Mouse (Mus musculus) naive thymus-derived CD4-positive, alpha-beta T cell, adult 2 months (primary cell): ENCODE data around the gene Ccdc63.

Experiments used
- DNase-seq: peaks from one replicate; pipeline ENCODE4 v3.0.0-alpha.2; 2011; ENCODE audit warnings: low read depth

The Ccdc63 gene

DNA sequence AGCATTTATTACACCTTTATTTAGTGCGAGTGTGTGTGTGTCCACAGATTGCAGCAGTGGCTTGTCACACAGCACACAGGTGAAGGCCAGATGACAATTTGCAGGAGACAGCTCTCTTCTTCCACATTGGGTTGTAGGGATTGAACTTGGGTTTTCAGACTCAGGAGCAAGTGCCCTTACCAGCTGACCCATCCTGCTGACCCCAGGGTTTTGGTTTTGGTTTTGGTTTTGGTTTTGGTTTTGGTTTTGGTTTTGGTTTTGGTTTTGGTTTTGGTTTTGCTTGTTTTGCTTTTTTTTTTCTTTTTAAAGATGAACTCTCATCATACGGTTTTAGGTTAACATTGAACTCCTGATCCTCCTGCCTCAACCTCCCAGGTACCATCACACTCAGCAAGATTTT, 57.3 kb downstream of the Ccdc63 start:
- no peak for DNase-seq

DNA sequence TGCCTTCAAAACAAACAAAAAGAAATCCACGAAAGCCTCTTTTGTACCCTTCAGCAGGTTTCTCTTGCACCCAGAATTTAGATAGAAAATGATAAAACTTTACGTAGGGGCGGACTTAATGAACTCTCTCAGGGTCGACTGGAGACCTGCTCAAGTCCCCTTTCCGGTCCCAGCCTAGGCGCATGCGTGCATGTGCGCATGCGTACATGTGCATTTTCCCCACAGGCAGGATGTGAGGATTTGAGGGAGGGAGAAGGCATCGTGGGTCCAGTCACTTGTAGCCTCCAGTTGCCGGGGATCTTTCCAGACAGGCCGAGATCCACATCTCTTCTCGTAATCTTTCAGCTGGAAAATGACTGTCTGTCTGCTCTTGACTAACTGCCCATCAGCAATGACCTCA, 59.2 kb downstream of the Ccdc63 start:
- no peak for DNase-seq

DNA sequence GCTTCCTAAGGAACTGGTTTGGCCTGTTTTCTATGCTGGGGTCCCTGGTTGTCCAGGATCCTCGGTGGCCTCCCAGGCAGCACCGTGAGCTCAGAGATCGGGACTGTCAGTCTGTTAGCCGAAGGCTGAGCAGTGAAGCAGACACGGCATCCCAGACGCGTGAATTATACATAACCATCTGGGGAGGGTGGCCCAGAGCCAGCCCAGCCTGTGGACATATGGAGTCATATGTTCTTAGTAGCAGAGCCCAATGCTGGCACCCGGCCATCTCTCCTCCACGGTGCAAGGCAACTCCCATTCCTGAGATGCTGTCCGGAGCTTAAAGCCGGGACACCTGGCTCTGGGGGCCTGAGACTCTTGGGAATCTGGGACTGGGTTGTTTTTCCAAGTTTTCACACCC, 59.7 kb downstream of the Ccdc63 start:
- DNase-seq, result no peak

DNA sequence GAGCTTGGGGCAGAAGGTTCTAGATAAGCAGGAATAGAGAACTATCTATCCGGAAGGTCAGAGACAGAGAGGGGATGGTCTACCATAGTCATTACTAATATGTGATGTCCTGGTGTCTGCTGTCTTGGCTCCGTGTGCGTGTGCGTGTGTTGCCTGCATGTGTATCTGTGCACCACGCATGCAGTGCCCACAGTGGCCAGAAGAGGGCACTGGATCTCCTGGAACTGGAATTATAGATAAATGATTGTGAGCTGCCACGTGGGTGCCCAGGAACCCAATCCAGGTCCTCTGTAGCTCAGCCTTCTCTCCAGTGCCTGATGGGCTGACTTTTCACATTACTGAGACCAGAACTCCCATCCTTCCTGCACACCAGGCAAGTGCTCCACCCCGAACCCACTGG, 60.8 kb downstream of the Ccdc63 start:
- DNase-seq, result peak; percentile 32

DNA sequence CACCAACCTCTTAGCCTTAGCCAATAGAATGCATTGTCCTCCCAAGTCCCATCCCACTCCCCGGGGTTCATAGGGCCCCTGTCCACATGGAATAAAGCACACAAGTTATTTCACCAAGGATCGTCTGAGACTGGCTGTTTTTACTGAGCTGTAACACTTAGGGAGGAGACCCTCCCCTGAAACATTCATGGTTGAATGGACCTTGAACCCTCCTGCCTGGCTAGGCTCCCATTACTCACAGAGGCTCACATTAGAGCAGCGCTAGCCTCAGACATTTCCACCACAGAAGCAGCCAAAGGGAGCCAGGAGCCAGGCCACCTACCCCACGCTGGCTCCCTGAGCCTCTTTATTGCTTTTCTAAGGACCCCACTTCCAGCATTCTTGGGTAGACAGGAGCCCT, 63.4 kb downstream of the Ccdc63 start:
- DNase-seq, result no peak

DNA sequence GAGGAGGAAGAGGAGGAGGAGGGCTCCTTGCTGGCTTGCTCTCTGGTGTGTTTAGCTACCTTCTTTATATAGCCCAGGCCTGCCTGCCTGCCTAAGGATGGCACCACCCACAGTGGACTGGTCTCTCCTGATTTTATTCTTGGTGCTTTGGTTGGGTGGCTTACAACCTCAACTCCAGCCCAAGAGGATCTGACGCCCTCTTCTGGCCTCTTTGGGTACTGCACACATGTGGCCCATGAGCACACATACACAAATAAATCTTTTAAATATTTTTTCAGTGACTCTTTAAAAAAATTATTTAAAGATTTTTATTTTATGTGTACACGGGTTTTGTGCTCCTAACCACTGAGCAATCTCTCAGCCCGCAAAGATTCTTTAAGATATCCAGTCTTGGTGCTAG, 64.9 kb downstream of the Ccdc63 start:
- no peak for DNase-seq

DNA sequence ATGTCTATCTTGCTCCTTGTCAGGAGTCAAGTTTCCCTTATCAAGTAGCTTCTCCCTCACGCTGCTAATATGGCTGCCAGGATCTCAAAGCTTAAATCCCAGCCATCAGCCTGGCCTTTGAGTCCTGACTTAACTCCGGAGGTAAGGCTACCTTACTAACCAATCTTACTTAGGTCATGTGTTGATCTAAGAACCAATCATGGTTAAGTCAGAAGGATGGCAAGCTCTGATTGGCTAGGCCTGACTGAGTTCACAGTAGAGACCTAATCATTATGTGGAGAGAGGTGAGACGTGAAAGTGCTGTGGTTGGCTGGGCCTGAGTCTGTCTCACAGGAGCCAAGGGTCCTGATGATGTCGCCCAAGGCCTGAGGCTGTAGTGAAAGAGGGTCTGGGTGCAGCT, 68.6 kb downstream of the Ccdc63 start:
- no peak for DNase-seq

DNA sequence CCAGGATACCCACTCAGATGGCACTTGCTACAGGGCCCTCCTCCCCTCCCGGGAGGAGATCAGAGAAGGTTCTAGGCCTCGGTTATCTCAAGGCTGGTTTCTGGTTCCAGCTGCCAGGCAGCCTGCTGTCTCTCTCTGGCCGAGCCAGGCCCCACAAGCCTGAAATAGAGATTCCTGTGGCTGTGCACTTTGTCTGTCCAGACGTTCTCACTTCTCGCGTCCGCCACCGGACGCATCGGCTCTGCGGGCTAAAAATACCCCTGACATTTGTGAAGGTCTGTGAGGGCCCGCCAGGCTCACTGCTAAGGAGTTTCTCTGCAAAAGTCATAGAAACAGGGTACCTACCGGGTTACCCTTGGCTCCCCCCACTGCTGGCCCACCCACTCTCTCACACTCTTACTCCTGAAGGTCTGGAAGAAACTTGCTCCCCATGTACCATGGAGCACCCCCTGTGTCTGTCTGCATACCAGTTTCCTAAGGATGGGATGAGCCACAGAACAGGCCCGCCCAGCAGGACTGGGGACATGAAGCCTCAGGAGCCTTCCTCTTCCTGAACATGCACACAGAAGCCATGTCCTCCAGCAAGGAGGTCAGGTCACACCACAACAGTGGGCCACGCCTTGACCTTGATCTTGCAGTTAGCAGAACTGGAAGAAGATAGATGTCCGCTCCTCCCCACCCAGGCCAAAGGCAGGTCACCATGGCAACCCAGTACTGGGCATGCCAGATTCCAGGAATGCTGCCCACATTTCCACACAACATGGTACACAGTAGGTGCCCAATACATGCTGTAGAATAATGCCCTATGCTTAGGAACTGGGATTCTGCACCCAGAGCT, 69.4 kb downstream of the Ccdc63 start:
- DNase-seq, result no peak

DNA sequence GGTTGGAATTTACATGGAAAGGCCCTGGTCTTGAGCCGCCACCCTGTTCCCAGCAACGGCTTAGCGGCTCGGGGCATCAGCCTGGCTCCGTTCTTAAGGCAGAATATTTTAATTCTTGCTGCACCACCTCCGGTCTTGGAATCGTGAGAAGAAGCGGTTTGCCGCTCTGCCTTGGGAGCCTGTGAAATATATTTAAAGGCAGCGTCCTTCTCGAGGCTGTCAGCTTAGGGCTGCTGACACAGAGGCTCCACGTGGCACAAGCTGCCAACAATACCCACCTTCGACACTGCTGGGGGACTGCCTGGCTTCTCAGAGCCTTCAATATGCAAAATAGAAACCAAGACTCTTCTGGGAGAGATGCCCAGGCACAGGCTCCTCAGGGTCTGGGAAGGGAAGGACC, 72.1 kb downstream of the Ccdc63 start:
- no peak for DNase-seq

DNA sequence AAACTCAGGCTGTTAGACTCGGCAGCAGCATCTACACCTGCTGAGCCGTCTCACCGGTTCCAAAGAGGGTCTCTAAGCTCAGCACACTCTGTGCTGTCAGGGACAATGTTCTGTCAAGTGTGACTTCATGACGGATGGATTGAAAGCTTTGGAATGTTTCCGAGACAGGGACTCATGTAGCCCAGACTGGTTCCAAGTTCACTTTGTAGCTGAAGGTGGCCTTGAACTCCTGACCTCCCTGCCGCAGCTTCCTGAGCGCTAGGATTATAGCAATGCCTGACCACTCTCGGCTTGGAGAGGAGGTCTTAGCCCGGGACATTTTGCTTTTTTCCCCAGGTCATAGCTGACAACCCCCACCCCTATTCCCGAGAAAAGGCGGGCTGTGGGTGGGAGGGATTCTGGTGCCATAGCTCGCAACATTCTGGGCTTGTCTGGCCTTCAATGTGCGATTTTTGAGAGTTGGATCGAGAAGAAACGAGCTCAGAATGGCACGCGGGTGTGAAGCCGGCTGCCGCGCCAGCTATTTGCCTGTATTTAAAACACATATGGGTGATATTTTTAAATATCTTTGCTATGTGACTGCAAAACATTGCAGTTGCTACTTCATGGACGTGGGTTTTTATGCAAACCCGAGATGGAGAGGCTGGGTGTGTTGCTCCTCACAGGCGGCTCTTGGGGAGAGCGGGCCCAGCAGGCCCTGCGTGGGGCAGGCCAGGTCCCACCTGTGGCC, 77.3 kb downstream of the Ccdc63 start:
- DNase-seq, result no peak

DNA sequence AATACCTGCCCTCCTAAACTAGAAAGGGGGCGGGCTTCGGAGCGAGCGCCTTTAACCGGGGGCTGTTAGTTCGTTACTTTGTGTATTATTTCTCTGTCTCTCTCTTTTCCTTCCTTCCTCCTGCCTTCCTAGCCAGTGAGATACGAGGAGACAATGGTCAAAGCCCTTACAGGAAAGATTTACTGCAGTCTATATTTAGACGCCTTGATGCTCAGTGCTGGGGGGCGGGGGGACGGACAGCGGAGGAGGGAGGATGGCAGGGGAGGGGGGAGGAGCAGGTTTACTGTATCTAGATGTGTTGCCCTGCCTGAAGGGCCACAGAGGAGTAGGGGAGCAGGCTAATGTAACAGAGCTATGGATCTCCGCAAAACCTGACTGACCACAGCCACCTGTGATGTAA, 78.1 kb downstream of the Ccdc63 start:
- no peak for DNase-seq

DNA sequence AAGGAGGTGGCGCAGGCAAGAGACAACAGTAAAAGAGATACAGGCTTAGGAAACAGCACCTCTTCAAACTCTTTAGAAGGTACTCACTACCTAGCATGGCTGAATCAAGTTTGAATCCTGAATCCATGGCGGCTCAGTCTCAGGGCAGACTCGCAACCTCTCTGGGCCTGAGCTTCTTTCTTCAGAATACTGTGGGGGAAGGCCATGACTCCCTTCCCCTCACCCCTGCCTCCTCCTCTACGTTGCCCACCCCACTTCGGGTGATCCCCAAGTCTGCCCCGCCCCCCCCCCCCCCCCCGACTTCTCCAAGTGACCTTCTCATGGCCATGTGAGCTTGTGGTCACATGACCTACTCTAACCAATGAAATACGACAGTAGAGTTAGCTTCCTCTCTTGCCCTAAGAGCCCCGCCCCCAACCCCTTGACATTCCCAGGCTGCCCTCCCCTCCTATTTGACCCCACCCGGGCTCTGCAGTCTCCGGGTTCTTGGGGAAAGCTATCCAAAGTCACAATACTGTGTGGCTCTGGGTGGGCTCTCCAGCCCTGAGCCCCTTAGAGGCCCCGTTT, 79.8 kb downstream of the Ccdc63 start:
- DNase-seq, result no peak

DNA sequence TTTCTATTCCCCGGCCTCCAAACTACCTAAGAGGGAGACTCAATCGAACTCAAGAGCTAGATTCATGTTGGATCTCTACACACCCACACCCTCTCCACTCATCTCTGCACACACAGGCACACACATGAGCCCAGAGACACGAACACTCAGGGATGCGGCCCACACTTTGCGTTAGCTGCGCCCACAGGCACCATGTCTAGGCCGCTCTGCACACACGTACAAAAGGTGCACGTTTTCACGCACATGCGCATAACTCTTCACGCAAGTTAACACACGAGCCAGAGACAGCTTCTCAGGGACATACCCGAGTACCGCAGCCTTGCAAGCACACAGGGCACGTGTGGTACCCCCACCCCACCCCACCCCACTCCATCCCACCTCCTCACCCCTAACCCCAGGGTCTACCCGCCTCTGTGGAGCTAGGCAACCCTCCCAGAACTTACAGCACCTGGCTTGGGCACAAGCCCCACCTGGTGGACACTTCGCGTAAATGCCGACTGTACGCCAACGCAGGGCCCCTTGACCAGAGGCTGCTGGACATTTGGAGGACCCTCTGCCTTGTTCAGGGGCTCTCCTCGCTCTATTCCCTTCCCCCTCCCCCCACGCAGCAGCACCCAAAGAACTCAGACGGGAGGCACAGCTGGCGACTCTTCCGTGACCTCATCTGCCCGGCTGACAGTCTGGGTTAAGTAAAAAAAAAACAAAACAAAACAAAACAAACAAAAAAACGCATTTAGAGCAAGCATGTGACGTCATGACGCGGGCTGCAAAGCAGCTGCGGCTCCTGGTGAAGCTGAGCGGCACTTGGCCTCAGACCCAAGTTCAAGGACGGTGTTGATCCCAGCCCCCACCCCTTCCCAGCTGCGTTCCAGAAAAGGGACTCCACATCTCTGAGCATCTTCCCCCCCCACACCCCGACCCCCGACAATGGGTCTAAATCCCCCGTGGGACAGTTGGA, 81.3 kb downstream of the Ccdc63 start:
- DNase-seq, result peak; percentile 25
